Mouse (Mus musculus) right cerebral cortex, postnatal 25 days (tissue): ENCODE results near the gene Pgpep1.
A peak's percentile ranks its signal among the peaks of the same experiment; 100 is the strongest.

Experiments used
- DNase-seq: peaks from one replicate; pipeline ENCODE4 v3.0.0; 2022

Pgpep1 gene

DNA sequence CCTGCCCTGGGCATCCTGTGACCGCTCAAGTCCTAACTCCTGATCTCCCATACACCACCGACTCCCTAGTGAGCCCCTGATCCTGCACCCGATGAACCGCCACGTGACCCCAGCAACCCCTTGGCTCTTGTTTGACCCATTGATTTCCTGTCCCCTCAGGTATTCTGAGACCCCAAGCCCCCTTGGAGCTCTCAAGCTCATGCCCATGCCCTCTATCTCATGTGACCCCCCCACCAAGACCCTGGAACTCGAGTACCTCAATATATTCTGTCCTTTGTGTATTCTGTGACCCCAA, 52.6 kb downstream of the Pgpep1 start:
- no peak for DNase-seq

- no peak for DNase-seq
Observed at GRCm38 (mm10) chr8:70606780-70607602, 53.2 kb downstream of the Pgpep1 start.

DNA sequence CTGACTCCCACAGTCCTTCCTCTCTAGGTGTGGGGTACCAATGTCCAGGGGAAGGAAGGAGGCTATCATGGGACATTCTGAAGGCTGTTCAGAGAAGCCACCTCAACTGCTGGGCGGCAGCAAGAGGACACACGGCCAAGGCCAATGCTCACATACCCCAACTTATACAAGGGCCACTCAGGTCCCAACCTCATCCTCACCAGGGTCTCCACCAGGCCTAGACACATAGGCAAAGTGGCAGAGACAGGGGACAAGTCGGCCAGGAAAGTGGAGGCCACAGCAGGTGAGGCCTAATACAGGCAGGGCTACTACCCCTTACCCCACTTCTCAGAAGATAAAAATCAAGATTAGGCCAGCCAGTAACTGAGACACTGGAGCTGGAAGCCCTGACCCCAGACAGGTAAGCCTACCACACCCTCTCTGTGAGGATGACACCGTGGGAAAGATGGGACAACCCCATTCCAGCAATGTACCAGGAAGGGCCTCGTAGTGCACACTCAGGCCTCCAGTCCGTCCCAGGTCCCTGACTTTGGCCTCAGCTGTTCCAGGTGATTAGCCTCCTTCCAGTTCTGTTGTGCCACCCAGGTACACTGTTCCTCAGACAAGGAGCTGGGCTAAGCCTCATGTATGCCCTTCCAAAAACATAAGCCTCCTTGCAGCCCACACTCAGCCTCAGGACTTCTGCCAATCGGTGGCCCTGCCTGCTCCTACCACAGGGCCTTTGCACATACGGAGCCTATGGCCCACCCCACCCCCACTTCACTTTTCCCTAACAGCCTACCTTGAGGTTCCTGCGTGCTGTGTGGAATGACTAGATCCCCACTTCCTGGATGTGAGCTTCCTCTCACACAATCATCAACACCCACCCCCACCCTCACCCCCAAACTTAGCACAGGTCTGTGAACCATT, 54.1 kb downstream of the Pgpep1 start:
- no peak for DNase-seq

DNA sequence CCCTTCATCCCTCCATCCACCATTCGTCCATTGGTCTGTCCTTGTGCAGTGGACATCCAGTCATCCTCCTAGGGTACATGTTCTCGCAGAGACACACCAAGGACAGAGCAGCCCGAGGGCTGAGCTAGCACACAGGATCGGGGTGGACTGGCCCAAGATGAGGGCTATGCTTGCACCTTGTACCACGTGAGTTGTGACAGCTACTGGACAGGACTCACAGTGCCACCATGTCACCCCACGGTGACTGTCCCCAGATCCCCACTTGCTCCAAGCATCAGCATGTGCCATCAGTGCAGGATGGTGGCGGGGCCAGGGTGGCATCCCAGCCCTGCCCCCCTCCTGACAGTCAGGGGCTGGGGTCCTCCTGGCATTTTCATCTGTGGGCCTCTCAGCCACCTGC, 55.6 kb downstream of the Pgpep1 start:
- DNase-seq = no peak

DNA sequence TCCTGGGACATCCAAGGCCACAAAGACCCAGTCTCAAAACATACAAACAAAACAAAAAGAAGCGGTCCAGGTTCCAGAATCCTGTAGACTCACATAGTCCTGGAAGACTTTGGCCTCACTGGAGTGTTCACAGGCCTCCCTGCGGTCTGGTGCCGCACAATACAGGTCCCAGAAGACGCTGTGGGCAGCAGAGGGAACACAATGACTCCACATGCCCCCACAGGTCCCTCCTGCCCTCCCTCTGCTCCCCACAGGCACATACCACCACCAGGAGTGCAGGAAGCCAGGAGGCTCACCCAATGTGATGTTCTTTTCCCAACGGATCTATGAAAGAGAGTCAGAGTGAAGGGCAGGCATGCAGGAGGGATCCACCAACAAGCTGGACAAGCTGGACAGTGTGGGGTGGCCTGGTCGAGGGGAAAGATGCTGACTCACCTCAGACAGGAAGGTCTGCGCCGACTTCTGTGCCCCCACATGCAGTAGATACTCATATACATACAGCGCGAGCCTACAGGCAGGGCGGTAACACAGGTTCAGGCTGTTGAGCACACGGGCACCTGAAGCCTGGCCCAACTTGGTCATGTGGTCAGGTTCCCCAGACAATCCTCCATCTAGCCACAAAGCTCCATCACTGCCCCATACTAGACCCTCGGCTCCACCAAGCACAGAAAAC, 57.9 kb downstream of the Pgpep1 start:
- DNase-seq = no peak

DNA sequence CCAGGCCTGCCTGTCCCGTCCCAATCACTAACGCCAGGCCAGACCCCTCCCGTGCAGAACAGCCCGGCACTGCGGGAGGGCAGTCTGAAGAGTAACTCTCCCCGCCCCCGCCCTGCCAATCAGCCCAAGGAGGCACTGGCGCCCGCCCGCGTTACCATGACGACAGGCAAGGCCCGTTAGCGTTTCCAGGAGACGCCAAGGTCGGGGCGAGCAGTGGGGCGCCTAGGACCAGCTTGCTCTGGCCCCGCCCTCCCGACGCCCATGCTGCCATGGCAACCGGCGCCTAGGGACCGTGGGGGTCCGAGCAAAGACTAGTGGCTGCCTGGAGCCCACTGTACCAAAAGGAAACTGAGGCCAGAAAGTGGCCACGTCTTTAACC, 58.9 kb downstream of the Pgpep1 start:
- peak; percentile 79 for DNase-seq

- no peak for DNase-seq
Observed at GRCm38 (mm10) chr8:70600473-70601270, 59.5 kb downstream of the Pgpep1 start.

DNA sequence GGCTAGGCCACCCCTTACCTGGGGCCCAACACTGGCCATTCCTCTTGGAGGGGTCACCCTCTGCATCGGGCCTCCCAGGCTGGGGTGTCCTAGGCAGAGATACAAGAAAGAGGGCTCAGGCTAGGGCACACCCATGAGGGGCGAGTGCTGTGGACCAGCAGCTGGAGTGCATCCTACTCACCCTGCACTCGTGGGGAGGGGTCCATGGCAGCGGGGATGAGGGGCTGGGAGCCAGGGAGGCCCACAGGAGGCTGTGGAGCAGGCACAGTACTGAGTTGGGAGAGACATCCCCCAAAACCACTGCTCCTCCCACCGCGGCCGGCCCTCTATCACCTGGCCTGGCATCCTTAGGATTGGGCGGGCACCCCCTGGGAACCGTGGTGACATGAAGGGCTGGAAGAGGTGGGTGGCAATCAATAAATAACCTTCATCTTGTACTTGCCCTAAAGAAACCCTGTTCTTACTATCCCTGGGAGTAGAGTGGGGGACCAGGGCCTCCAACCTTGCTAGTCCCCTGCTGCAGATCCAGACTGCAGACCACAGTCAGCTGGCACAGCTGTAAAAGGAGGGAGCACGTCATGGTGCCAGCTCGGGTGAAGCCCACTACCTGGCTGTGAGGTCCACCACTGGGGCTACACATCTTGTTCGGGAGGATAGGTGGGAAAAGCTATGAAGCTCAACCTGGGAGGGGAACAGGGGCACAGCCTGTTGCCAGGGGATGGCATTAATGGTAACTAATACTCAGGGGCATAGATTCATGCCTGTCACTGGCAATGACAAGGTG, 60.5 kb downstream of the Pgpep1 start:
- DNase-seq = no peak

GRCm38 (mm10) chr8:70598722-70599121, 61.5 kb downstream of the Pgpep1 start:
- DNase-seq = no peak

DNA sequence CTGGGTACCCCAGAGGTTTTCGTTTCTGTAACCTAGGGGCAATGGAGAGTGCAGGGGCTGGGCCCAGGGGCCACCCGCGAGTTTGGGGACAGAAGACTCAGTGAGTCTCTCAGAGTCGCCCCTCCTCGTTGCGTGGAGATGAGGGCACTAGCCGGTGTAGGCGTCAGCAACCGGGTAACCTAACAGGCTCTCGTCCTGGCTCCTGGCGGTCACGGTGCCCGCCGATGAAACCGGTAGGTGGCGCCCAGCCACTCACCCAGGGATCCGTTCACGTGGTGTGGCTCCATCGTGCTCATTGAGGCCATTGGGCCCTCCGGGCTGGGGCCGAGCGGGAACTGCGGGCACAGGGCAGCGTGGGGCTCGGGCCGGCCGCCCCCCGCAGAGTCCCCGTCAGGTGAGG, 61.9 kb downstream of the Pgpep1 start:
- DNase-seq = peak; percentile 82

GRCm38 (mm10) chr8:70597417-70598272, 62.5 kb downstream of the Pgpep1 start:
- DNase-seq = no peak

DNA sequence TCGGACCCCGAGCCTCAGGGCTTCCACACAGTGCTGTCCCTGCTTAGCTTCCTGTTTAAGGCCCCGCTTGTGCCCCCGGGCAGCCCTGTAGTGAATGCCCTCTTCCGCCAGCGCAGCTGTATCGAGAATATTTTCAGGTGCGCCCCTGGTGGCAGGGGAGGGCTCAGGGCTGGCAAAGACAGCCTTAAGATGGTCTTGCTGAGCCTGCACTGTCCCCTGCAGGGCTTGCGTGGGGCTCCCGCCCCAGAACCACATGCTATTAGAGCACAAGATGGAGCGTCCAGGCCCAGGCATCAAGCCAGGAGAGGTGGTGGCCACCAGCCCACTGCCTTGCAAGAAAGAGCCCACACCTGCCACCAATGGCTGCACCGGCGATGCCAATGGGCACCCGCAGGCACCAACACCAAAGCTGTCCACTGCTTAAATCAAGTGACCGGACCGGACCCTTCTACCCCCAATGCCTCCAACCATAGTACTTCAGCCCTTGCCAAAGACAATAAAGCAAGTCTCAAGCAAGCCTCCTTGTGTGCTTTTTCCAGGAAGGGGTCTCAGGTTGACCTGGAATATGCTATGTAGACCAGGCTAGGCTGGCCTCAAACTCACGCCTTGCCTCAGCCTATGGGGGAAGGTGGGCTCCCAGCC, 63.3 kb downstream of the Pgpep1 start:
- DNase-seq = no peak
